Mouse (Mus musculus) c-Kit-positive CD71-negative TER-119-negative erythroid progenitor cells, embryonic 14.5 days (primary cell): Measurements from ENCODE around the gene Fam129a.
A peak's percentile ranks its signal among the peaks of the same experiment; 100 is the strongest.
"Not testable (repeated sequence)": the region's sequence is repeated elsewhere in the genome, so short reads cannot be mapped to it uniquely, and the experiment has no call there.

Experiments
- DNase-seq: peaks from one replicate; pipeline ENCODE4 v3.0.0-alpha.2; 2013; ENCODE audit warnings: low read depth

Gene Fam129a

GRCm38 (mm10) chr1:151749894-151750293 lies 178.9 kb downstream of the Fam129a start:
- not testable (repeated sequence) for DNase-seq

GRCm38 (mm10) chr1:151752946-151753345 lies 182.0 kb downstream of the Fam129a start:
- no peak for DNase-seq

- no peak for DNase-seq
Observed at GRCm38 (mm10) chr1:151753374-151753929, 182.5 kb downstream of the Fam129a start.

DNA sequence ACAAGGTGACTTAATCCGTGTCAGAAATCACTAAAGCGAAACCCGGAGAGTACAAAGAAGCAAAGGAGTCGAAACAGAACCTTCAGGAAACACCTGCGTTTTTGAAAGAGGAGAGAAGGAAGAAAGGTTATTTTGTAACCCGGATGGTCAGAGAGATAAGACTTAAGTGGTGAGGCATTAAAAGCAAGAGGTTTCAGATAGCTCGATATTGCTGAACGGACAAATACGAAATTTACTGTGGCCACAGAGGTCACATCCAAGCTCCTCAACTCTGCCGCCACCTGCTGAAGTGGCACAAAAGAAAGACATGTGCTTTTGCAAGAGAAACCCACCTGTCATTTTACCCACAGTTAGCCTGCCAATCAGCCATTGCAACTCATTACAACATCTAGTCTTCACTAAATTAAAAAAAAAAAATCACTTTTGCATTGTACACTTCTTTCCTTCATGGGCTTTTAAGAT lies 183.1 kb downstream of the Fam129a start:
- no peak for DNase-seq

DNA sequence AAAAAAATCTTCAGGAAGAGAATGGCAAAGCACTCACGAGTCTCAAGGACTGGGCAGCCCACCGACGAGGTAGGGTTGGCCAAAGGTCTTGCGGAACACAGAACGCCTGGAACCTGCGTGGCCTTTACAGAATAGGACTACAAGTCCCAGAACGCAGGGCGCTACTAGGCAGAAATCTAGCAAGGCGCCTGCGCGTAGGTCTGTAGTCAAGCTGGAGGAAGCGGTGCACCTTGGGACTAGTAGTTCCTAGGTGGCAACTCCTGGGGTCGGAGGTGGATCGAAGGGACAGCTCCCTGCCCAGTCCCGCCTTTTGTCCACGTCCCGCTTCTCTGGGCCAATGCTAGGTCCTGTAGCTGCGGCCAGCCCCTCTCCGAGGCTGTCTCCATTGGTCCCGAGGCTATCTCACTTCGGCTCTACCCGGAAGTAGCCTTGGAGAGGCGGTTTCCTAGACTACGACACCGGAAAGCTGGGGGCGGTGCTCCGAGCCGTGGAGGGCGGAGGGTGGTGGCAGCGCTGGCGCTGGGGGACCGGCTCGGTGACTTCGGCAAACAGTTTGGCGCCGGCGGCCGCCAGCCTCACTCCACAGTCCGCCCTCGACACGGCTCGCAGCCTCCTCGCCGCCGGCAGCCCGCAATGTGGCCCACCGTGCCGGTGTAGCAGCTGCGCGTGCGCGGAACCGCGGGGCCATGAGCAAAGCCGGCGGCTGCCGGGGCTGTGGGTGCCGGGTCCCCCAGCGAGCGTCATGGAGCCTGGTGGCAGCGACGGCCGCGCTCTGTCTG lies 184.1 kb downstream of the Fam129a start, which contains the start of gene Edem3:
Gene Edem3 (plus strand): TSS at position 491 of the 779 bp plus-strand sequence.
- peak; percentile 93 for DNase-seq

DNA sequence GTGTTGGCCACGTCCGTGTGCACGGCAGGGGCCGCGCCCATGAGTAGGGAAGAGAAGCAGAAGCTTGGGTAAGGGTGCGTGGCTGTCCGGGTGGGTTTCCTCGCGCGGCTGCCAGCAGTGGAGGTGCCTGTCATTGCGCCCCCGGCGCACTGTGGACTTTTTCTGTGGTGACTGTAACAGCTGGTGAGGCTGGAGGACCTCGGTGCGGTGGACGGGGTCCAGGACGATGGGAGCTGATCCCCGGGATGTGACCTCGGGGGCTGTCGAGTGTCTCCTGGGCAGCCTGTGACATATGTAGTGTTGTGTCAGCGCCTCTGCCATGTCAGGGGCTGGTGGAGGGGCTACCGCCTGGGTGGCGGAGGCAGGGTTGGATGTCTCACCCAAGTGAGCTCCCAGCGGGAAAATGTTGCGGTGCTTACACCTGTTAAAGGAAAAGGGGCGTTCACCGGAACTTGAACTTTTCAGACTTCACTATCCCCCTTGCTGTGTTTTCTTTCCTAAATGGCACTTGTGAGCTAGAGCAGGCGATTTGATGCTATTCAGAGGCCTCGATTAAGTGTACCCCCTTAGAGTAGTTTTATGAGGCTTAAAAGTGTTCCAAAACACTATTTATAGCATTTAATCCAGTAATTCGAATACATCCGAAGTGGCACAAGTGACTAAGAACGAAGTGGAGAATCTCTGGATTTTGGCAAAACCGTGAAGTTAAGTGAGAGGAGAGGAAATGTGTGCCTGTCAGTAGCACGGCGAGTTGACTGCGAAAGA lies 184.9 kb downstream of the Fam129a start:
- DNase-seq = no peak

DNA sequence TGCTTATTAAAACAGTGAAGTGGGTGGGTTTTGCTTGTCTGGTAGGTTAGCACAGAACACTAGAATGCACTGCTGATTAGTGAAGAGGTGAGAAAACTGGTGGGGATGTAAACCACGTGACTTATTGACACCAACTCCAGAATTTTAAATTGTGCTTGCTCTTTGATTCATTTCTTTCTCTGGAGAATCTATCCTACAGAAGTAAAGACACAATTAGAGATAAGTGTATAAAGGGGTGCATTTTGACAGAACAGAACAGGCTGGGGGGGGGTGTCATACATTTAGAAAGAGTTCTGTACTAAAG lies 185.4 kb downstream of the Fam129a start:
- no peak for DNase-seq

- no peak for DNase-seq
Observed at GRCm38 (mm10) chr1:151758301-151758700, 187.3 kb downstream of the Fam129a start.

DNA sequence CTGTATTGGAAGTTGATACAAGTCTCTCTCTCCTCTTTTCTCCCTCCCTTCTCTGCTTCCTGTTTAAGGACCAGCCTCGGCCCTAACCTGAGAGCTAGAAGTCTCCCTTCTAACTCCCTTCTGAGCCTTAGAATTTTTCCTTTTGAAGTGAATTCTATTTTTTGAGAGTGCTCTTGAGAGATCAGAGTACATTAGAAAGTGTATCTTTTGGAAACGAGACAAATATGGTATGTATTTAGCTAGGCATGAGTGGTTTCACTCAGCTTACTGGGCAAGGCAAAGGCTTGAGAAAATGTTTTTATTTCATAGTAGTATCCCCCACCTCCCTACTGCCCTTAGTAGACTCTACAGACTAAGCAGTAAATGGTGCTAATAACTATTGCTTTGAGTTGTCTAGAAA lies 188.0 kb downstream of the Fam129a start:
- no peak for DNase-seq

DNA sequence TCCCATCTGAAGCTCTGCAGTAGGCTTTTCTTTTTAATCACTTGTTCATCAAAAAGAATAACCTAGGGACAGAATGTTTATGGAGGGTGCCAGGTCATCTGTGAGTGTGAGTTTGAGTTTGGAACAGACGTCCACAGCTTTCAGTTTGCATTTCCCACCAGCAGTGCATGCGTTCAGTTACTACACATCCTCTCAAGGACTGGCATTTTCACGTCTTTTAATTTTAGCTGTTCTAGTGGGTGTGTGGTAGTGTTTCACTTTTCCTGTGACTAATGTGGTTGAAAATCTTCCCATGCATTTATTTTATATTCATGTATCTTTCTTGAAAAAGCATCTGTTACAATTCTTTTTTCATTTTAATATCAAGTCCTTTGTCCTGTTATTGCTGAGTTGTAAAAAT lies 193.2 kb downstream of the Fam129a start:
- DNase-seq = no peak

DNA sequence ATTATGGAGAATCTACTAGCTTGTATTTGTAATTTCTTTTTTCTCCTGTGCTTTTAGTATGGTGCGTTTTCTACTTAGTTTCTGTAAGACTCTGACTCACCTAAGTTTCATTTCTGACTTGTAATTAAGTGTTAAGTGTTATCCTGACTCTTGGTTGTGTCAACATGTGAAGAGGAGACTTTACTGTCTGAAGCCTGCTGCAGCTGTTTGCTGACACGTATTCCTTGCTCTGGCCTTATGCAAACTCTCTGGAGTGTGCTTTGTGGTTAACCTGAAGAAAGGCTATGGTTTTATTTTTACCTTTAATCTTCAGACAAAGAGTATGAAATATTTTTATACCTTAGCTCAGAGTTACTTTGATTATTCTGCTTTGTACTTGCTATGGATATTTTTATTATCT lies 195.2 kb downstream of the Fam129a start:
- no peak for DNase-seq

DNA sequence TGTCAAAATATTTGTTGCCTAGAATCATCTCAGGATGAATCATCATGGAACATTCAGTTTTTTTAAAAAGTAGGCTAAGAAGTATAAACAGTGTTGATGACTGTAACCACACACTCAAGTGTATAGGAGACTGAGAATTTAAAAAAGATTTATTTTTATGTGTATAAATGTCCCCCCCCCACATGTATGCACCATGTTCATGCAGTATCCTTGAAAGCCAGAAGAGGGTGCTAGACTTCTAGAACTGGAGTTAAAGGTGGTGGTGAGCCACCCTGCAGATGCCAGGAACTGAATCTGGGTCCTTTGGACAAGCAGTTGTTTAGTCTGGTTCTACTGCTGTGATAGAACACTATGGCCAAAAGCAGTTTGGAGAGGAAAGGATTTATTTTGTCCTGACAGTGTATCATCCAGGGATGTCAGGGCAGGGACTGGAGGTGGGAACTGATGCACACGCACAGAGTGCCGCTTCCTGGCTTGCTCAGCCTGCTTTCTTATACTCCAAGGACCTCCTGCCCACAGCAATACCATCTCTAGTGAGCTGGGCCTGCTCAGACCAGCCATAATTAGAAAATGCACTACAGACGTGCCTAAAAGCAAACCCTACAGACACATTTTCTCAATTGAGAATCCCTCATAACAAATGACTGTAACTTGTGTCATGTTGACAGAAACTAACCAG lies 196.1 kb downstream of the Fam129a start:
- peak; percentile 10 for DNase-seq

DNA sequence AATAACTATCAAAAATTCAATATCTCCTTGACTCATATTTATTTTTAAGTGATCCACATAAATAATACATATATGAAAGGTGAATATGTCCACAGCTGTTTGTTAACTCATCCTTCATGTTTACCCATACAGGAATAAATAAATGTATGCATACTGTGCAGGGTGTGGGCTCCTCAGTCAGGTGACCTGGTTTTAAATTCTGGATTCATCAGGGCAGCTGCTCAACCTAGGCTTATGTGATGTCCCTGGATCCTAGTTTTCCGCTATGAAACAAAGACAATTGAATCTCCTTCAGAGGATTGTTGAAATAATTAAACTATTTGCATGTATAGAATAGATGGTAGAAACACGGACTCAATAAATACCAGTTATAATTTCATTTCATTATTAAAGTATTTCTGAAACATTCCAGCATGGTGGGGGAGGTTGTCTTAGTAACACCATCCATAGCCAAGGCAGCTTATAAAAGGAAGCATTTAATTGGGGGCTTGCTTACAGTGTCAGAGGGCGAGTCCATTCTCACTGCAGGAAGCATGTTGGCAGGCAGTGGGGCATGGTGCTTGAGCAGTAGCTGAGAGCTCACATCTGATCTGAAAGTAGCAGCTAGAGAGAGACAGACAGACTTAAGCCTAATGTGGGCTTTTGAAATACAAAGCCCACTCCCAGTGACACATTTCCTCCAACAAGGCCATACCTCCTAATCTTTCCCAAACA lies 198.4 kb downstream of the Fam129a start:
- DNase-seq = no peak
